Mouse (Mus musculus) monocyte, adult 2 months (primary cell): ENCODE measurements around the gene Kcnd3.

Experiments
- DNase-seq, 2 experiments: peaks; one replicate each; pipeline ENCODE4 v3.0.0; 2022; ENCODE audit warnings: low spot score in 2 of 2, low read depth in 1 of 2

Gene Kcnd3

DNA sequence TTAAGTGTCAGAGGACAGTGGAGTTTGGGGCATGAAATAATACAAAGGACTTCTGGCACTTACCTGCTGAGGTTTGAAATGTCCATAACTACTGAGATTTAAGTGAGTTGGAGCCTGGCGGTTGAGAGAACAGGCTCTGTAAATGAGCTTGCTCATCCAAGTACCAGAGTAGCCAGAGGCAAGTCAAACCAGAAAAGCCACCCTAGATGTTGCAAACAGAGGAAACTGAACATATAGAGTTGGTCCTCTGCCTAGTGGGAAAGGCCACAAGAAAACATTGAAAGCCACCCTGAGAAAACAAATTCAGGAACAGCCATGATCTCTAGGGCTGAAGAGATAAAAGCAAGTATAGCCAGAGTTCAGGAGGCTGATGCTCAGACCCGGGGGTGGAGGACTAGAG is 121.0 kb downstream of the Kcnd3 start:
- DNase-seq: no peak

DNA sequence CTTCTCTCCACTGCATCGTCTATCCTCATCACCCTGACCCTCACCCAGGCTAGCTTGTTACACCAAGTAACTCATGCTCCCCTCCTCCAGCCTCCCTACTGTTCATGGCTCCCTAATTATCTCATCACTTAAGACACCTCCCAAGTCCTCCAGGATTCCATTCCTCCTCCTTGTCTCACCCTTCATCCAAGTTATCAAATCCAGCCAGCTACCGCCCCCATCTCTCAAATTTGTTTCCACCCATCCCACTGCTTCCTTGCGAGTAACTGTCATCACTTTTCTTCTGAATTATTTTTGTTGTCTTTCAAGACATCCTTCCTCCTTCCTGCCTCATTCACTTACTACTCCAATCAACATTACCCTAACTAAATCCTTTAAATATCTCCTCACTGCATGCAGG is 126.2 kb downstream of the Kcnd3 start:
- no peak for DNase-seq

DNA sequence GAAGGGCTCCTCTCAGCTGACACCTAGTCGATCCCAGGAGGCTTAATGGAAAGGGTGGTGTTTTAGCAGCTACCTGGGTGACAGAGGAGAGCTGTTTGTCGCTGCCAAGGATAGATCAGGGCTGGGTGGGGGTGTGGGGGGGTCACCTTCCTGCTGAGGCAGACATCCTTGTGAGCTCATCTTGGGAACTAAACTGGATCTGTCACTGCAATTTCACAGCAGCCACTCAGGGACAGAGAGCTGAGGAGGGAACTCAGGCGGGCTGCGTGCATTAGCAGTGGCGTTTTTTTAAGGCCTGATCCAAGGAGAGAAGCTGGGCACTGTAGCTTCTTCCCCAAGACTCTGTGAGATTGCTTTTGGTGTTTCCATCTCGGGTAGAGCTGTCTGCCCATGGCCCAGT is 129.0 kb downstream of the Kcnd3 start:
- no peak for DNase-seq

DNA sequence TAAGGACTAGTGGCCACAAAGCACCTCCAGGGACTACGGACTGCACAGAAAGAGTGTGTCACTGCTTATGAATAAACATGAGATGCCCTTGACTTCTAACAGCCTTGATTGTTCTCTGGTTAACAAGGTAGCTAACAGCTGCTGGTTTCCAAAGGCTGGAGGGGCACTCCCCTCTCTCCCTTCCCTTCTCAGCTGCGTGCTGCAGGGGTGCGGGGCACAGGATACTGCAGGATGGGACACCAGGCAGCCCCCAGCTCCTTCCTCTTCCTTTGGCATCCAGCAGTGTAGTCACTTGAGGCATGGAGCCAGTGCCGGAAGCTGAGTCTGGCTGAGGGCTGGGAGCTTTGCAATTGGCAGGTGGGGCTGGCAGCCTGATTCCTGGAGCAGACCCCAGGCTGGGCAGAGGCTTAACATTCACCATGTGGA is 133.6 kb downstream of the Kcnd3 start:
- no peak for DNase-seq

DNA sequence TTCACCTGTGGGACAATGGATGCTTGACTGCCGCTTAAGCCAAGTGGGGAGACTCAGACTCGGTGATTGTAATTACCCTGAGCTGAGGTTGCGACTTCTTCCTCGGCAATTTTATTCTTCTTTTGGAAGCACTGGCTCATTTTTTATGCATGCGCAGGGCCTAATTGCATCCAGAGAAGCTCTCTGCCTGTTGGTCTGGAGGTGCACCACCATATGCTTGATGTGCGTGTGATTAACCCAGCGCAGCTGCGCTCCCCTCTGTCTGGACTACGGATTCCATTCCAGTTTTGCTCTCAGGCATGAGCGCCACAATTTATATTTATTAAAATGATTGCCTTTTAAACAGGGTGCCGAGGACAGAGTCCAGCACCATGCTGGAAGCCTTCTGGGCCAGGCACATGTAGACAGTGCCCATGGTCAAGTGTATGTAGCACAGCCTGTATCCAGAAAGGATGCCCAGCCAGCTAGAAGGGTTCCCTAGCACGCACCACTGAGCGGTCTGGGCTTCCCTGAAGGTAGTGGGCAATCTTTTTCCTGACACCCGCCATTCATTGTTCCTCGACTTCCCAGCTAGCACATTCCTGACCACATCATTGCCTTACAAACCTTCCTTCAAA is 138.0 kb downstream of the Kcnd3 start:
- no peak for DNase-seq

DNA sequence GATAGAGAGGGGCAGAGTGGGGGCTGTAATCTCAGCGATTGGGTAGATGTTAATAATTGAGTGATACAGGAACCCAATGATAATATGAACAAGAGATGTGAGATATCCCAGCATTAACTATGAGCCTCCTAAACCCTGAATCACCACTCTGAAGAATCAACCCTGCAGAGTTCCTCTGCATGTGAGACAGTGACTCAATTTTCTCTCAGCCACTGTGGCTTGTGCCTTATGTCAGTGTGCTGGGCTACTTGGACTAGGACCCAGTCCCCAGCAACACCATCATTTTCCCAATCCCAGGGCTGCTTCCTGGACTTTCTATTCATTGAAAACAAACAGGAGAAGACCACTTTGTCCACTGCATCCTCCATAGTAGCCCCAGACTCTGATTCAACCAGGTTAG is 139.6 kb downstream of the Kcnd3 start:
- no peak for DNase-seq

DNA sequence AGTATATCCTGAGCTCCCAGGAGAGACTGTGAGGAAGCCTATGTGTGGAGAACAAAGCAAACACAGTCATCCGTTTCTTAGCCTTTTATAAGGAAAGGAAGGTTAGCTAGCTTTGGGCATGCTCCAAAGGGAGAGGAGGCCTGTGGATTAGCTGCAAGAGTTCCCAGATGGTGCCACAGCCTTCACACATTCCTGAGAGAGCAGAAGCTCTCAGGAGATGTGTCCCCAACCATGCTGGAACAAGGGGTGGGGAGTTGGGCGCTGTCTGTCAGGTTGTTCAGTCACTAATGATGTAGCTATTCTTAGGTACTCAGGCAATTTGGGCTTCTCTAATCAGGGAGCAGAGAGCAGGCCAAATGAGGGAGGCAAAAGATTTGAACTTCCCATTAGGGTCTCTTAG is 140.1 kb downstream of the Kcnd3 start:
- no peak for DNase-seq

DNA sequence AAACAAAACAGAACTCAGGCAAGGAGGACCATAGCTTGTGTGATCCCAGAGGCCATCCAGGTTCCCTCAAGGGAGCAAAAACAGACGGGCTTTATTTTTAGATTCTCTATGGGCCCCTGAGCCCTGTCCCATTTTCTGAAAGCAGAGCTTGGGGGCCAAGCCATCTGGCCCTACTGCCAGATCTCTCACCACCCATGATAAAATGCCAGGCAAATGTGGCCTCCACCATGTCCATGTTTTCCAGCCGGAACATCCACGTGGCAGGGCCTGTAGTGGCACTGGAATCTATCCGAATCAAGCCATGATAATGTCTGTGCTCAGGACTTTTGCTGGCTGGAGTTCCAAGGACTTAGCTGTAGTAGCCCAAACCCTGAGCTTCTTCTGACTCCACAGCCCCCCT is 148.4 kb downstream of the Kcnd3 start:
- no peak for DNase-seq

DNA sequence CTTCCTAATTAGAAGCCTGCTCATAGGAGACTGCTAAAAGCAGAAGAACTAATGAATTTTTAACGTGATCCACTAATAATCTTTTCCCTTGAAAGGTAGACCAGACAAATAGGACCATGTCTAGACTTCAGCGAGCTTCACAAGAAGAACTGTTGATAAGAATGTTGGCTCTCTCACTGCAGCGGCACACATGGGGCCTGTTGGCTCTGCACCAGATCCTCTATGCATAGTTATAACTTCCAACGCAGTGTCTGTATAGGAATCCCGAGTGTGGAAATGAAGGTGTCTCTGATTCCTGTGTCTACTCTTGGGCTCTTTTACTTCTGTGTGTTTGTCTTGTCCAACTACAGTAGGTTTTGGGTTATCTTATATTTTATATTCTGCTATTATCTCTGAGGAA is 150.8 kb downstream of the Kcnd3 start:
- DNase-seq: no peak

DNA sequence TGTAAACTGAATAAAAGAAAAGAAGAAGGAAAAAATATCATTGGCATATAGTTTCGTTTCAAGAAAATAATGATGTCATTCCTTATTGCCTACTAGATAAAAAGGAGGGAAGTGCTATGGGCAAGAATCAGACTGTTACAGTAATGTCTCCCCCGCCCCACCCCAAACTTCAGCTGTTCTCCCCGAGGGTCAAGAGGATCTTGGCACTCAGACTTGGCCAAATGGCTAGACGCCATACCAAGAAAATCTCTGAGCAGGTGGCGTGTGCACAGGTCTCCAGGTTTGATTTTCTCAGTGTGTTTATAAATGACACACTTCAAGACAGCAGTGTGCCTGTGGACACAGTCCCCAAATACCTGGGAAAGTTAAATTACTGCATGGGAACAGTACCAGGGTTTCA is 153.6 kb downstream of the Kcnd3 start:
- no peak for DNase-seq

DNA sequence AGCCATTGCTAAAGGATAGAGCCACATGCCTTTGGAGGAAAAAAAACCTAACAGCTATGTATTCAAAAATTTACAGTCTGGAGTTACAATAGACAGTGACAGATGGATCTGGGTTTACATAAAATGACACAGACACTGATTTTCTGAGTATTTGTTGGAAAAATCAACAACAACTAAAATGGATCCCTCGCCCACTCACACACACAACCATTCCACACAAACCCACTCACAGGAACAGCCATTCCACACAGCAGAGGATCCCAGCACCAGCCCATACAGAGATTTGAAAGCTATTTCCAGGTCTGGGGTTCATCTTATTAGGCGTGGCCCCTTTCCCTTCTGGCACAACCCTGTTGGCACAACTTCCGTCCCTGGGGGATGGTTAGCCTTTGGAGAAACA is 156.7 kb downstream of the Kcnd3 start:
- DNase-seq: no peak

DNA sequence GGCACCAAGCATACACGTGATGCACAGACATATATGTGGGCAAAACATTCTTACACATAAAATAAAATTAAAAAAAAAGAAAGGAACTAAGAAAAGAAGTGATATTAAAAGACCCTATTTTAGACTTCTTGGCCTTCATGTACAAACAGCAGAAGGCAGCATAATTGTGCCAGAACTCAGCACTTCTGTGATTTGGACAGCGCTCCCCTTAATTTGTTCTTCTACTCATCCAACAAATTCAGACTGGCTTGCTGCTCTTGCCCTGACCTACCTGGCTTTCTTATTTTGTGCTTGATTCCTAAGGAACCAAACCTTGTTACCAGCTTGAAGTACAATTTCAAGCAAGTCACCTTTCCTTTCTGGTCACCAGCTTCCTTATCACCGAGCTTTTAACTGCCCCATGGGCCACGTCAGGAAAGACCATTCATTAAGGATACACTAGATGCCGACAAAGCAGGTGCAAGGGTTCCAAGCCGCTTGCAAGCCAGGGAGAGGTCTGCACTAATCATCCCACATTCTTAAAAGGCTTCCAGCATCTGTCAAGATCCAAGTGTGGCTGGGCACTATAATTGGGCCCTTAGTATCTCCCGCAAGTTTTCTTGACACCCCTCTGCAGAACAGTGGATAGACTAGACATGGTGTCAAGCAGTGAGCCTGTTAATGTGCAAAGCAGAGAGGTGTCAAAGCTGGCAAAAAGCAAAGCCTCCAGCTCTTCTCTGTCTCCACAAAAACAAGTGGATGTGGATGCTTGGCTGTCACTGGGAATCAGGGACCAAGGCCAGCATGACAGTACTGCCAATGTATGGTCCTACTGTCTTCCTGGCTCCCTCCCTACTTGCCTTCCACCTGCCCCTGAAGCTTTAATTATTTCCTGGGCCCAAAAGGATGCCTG is 159.6 kb downstream of the Kcnd3 start:
- no peak for DNase-seq

DNA sequence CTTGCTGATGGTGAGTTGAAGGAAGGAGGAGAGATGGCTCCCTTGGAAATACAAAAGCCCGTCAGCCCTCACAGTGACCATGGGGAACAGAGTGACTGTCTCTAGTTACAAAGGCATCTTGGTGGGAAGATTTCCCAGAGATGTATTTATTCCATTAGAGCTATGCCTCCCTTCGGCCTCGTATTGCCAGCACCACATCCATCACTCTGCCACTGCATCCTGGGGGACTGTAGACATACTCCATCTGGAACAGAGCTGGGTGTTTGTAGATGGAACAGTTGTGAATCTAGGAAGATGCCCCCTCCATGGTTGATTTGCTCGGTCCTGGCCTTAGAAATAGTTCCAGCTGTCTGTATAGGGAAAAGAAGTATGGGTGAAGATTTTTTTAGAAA is 160.3 kb downstream of the Kcnd3 start:
- DNase-seq: no peak

DNA sequence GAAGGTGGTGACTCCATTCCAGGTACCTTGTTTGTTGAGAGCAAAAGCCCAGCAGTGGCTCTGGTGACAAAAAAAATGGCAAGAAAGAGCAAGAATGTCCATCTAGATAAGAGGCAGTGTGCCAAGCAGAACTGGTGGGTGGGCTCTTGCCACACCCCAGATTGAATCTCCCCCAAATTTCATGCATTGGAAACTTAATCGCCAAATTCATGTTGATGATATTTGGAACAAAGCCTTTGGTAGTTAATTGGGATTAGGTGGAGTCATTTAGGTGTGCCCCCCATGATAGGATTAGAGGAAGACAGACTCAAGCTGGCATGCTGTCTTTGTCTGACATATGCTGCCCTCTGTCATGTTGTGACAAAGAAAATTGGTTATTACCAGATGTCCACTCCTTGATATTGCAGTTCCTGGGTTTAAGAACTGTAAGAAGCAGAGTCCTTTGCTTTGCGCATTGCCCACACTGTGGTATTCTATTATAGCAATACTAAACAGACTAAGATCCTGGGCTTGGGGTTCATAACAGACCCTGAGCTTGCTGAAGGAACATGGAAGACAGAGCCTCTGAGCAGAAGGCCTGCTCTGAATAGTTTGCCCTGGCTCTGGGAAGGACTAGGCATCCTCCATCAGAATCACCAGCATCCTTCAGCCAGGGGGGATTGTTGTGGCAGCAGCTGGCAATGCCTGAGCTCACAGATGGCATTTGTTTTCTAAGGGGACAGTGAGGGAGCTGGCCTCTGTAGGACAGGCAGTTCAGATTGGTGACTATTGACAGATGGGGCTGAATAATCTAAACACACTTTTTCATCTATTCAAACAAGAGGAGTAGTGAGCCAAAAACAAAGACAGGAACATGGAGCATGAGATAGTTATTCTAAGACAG is 165.0 kb downstream of the Kcnd3 start:
- no peak for DNase-seq

DNA sequence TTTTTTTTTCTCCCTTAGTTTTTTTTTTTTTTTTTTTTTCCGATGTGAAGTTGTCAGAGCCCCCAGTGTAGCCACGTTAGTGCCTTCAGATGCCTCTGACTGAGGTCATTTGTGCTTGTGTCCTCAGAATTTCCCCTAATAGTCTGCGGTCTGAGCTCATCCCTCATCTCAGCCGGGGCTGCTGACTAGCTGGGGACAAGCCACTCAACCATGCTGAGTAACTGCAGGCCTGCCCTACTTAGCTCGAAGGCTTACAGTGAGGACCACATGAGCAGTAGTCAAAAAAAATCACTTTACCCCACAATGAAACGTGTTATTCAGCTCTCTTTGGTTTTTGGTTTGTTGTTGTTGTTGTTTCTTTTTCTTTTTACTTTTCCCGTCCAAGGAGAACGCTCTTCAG is 169.0 kb downstream of the Kcnd3 start:
- DNase-seq: no peak

DNA sequence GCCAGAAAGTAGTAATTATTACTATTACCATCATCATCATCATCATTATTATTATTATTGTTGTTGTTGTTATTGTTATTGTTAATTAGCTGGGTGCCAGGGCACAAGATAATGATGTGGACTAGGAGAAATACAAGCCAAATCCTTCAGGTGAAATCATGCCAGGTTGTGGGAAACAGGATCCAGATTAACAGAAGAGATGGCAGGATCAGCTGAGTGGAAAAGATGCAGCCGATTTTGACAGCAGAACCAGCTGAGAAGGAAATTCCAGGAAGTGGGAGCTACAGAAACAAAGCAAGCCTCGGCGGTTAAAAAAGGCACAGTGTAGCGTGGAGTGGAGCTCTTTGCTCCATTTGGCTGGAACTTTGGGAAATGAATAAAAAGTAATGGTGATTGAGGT is 171.0 kb downstream of the Kcnd3 start:
- no peak for DNase-seq

DNA sequence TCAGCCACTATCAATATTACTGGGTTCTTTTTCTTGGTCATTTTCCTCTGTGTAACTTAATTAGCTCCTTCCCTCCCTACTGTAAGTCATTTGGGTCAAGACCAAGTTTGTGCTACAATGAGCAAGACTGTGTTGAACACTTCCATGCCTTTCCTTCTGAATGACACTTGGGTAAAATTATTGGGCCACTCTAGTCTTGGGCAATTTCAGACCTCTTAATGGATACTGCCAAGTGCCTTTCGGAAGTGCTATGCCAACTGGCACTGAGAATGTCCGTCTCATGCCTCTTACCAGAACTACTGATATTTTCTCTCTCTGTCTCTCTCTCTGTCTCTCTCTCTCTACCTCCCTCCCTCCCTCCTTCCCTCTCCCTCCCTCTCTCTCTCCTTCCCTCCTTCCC is 173.8 kb downstream of the Kcnd3 start:
- DNase-seq: no peak

DNA sequence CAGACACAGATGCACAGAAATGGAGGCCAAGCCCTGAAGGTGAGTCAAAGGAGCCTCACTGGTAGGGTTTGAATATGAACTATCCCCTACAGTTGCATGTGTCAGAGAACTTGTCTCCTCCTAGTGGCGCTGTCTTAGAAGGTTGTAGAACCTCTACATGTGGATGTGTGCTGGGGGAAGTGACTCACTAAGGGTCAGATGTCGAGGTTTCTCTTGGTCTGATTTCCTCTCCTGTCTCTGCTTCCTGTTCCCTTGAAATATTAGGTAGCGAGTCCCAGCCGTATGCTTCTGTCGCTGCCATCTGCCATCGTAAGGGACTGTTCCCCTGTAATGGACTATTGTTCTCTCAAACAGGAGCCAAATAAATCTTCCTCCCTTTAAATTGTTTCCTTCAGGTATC is 175.1 kb downstream of the Kcnd3 start:
- DNase-seq: no peak

DNA sequence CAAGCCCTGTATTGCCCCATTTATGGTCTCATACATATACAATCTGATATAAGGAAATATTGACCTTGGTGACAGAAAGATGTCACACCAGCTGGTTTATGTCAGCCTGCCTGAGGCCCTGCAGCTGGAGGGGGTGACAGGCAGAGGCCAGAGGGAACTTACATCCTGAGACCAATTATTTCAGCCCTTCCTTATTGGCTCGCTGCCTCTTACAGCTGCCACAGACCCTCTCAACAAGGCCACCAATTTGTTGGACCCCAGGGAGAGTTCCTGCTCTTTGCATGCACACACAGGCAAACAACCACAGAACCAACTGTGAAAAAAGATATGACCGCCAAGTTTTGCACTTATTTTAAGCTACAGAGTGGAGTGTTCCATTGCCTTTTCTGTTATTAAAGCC is 180.2 kb downstream of the Kcnd3 start:
- DNase-seq: no peak

DNA sequence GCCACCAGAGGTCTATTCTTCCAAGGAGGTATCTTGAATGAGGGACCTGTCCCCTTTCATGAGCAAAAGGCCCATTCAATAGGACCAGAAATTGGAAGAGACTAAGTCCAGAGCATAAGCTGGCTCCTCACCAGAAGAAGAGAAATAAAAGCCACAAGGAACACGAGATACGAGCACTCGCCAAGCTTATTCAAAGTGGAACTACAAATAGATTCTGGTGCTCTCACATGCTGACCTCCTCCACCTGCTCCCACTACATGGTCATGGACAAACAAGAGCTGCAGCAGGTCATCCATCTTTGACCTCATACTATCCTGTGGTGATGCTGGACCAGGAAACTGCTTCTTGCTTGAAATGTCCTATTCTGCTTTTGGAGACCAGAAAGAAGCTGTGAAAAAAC is 180.9 kb downstream of the Kcnd3 start:
- no peak for DNase-seq

DNA sequence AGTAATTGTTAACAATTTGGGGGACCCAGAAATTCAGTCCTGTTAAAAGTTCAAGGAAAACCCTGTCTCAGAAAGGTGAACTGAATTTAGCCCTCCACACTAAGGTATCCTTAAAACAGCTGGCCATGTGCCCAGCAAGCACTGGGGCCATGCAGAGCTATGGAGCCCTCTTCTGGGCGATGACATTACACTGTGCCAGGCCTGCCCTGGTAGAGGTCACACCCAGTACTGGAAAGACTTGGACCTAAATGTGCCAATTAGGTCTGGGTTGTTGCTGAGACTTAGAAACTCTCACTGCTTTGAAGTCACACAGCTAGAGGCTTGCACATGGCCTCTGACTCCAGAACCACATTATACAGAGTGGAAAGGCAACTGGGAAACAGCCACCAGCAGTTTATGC is 190.1 kb downstream of the Kcnd3 start:
- no peak for DNase-seq

DNA sequence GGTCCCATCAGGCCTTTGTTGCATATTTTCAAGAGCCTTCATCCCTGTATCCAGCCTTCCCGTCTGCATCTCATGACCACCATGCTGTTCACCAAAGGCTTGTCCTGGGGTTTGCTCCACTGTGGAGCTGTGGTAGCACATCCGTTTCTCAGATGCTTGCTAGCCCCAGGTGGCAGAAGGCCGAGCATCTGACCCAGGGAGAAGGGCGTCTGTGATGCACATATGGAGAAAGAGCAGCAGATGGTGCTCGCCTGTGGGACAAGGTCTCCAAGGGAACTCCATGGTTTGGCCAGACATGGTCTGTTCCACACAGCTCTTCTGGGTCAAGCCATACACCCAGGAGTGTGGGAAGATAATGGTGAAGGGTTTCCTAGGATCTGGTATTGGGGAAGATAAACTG is 191.4 kb downstream of the Kcnd3 start:
- DNase-seq: no peak
